Mouse (Mus musculus) effector memory CD4-positive, alpha-beta T cell, adult 5 months (primary cell): ENCODE data around the gene 3830406C13Rik. TPM values are rescaled to one million over a fixed set of nuclear protein-coding genes. Genes with fewer than 3 reads are reported as not detected.

Experiments
- polyA plus RNA-seq: library from polyadenylated mRNA; unstranded; fragments of 100-300 nt; shearing (Covaris generic); gene quantifications from one replicate; pipeline ENCODE4 v1.2.1, GENCODE M21; 2017

The 3830406C13Rik gene
- polyA plus RNA-seq = 43.5 TPM

DNA sequence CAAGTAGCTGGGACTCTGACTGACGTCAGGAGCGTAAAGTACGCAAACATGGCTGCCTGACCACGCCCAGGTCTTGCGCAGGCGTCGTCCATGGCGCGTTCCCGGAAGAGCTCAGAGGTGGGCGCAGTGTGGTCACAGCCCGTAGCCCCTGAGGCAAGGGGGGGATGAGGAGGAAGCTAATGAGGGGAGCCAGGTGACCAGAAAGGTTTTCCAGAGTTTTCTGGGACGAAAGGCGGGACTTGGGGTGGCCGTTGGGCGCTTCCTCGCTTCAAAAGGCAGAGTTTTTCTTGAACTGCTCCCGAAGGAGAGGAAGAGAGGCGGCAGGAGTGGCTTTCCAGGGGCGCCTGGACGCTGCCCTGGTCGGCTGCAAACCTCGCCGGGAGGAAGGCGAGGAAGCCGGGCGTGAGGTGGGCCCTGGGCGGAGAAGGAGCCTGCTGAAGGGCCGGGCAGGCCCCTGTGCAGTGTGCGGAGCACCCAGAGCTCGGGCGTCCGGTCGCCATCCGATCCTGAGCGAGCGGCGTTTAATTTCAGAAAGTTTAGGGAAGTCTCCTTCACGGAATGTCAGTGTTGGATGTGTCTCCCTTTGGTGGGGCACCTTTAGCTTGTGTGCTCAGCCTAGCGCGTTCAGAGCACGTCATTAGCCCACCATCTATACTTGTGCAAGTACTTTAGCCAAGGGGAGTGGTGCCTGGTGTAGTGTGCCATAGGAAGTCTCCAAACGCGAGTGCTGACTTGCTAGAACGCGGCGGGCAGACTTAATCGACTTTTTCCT is at the start of gene 3830406C13Rik:
3830406C13Rik (plus strand) TSS at position 33 of the 772 bp plus-strand sequence.

DNA sequence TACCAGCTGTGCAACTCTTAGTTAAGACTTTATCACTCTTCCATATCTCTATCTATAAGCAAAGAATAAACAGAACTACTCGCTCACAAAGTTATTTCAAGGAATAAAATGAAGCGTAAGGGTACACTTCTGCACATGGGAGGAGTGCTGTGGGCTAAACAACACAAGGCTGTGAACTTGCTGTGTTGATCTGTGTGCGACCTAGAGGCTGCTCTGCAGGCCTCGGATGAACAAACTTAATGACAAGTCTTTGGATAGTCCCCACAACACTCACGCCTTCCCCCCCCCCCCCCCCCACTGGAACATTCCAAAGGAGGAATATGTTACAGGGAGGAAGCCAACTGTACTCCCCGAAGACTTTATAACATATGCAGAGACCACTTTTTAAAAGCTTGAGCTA is 332 bp upstream of the 3830406C13Rik start, which contains the start of gene Gm49355:
Gm49355 (plus strand) TSS at position 336 of the 400 bp plus-strand sequence.

DNA sequence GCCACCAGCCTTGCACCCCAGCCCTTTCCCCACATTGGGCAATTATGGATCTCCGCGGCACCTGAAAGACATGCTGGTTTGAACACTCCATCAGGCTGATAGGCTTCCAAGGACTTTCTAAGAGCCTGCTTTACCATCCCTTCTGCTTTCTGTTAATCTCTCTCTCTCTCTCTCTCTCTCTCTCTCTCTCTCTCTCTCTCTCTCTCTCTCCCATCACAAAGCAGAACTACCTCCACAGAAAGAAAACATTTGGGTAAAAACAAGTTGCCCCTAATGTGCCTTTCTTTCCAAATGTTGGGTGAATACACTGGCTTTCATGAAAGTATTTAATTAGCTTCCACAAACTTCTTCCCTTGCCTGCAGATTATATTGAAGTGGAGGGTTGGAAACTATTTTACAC is 64.1 kb downstream of the 3830406C13Rik start, which contains the start of gene Fezf2:
Fezf2 (minus strand) TSS at position 101 of the 400 bp plus-strand sequence.

Other genes with a start within 250 kb of the 3830406C13Rik start
- gene Gm49355, start 197 bp upstream of the 3830406C13Rik start, polyA plus RNA-seq = 0.27 TPM
- not detected for gene Fezf2, start 64.0 kb downstream of the 3830406C13Rik start, polyA plus RNA-seq